Mouse (Mus musculus): ENCODE results near the gene Ugt1a9.

DNA sequence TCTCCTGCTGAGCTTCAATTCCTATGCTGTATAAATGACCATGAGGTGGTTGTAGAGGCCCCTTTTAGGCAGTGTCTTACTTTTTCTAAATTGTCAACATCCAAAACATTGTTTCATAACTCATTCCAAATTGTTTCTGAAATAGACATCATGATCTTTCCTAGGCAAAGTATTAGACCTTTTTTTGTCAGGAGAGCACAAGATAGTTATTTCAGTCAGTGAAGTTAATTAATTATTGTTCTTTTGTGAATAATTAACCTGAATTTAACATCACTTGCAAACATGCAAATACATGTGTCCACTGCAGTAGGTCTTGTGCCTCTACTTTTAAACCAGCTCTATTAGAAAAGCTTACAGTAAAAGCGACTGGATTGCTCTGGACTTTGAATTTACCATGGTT is 15.5 kb upstream of the Ugt1a9 start, which contains the start of gene Ugt1a10:
- no peak for TF ChIP-seq POLR2A (IDR thresholded peaks at IDR 0.05; ENCODE audit: extremely low read depth, insufficient read depth, low read length)
- no peak for TF ChIP-seq CTCF (IDR thresholded peaks at IDR 0.05; ENCODE audit: extremely low read depth, insufficient read depth, low read length)

Measured in cortical plate, adult 2 months (tissue).